Mouse (Mus musculus) layer of hippocampus, adult 9-10 months (tissue): ENCODE measurements around the gene Wdr95.
"Not testable (repeated sequence)": the region's sequence is repeated elsewhere in the genome, so short reads cannot be mapped to it uniquely, and the experiment has no call there.

Experiments
- DNase-seq: peaks from one replicate; pipeline ENCODE4 v3.0.0; 2022; ENCODE audit warnings: low spot score

The Wdr95 gene

DNA sequence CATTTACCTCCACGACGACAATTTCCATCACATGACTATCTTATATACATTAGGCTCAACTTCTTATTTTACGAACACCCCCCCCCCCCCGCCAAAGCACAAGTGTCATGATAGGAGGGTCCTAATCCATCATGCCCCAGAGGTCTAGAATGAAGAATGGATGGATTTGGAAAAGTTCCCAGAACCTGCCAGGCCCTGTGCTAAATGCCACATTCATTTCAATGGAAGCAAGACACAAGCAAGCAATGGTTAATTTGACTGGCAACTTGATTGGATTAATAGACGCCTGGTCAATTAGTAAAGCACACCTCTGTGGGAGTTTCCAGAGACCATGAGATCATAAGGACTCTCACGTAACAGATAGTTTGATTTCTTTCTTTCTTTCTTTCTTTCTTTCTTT is 11.4 kb upstream of the Wdr95 start:
- DNase-seq: no peak

DNA sequence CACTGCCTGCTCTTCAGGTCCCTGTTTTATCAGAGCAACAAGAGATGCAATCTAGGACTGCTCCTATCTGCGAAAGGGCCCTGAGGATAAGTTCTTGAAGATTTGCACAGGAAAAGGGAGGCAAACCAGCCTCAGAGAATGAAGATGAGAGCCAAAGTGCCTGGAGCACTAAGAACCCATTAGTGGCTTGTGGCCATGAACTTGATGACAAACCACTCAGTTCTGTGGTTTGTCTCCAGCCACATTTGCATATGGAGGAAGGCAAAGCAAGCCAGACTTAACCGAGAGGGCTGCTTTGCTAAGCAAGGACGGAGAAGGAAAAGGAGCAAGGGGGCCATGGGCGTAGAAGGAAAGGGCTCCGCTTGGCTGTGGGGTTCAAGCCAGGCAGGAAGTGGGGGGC is 7.7 kb upstream of the Wdr95 start:
- no peak for DNase-seq

DNA sequence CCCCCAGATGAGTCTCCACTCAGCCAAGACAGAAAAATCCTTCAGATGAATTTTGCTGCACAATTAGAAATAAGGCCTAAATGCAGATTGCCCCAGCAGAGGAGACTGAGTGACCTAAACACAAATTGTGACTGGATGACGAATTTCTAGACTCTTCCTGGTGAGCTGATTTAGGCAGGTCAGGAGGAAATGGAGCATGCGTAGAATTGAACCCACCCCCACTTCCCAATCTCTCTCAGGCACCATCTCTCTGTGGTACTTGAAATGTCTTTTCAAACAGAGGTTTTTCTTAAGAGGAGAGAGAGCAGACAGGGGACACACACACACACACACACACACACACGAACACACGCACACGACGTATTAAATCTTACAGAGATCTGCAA is 4.6 kb upstream of the Wdr95 start:
- no peak for DNase-seq

DNA sequence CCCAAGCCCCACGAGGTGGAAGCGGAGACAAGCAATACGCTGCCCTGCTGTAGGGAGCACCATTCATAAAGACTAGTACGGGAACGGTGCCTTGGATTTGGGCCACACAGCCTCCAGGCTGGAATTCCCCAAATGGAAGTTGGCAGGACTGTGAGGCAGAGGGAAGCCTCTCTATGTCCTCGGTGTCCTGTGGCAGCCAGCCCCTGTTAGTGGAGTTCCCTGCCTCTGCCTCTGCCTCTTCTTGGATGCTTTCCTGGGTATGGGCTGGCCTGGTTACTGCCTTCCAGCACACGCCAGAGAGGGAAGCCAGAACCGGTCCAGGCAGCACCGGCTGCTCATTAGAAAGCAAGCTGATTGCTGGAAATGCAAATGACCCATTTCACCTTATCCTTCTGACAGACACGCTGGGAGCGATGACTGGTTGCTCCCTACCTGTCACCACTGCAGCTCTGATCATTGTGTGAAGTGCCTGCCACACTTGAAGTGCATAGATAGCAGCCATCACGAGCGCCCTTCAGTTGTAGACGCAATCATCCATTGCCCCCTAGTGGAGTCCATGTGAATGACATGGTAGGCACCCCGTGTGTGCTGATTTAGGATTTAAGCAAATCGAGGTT is 4.1 kb upstream of the Wdr95 start:
- peak; percentile 96 for DNase-seq

DNA sequence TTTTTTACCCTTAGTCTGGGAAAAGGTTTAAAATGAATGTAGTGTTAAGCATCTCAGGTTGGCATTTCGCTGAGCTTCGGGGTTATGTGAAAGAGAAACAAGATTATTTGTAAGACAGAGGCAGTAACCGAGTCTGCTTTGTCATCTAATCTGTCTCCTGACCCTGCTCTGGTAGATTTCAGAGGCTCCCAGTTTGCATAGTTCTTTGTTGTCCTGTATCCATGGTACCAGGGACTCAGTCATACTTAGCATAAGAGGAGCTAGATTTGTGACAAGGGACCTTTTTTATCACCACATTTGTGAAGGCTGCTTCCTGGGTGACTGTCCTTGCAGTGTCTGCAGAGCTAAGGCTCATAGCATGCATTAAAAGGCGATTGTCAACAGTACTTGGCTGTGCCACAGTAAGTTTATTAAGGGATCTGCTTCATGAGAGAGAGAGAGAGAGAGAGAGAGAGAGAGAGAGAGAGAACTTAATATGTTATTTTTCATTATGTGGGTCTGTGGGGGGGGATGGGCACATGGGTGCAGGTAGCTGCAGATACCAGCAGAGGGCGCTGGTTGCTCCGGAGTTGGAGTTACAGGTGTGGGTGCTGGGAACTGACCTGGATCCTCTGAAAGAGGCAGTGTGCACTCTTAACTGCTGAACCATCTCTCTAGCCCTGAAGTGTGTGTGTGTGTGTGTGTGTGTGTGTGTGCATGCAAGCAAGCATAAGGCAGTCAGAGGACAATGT is 3.3 kb upstream of the Wdr95 start:
- no peak for DNase-seq

DNA sequence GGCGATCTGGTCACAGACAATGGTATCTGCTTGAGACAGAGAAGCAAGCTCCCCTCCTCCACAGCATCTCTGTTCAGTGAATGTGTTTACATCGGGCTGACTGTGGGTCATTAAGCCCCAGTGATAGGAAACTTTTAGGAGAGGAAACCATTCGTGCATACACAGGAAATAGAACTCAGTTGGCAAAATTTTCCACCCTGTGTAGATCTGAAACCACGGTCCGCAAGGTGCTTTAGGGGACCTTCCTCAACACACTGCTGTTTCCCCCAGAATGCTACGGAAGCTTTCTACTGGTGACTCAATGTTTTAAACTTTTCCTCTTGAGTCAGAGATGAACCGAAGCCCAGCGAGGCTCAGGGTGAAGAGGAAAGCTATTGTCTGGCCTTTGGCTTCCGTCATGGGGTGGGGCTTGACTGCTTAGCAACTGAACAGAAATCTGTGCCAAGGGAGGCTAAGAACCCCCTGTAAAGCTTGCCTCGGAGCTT is 2.0 kb upstream of the Wdr95 start:
- DNase-seq: no peak

DNA sequence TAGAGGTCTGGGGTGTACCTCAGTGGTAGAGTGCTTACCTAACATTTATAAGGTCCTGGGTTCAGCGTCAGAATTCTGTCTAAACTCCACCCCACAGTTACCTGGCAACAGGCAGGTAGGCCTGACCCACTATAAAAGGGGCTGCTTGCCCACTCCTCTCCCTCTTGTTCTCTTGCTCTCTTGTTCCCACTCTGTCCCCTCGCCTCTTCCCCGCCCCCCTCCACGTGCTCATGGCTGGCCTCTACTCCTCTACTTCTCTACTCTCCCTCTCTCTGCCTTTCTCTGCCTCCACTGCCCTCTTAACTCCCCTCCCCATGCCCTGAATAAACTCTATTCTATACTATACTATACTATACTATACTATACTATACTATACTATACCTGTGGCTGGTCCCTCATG is 1.2 kb upstream of the Wdr95 start:
- not testable (repeated sequence) for DNase-seq

DNA sequence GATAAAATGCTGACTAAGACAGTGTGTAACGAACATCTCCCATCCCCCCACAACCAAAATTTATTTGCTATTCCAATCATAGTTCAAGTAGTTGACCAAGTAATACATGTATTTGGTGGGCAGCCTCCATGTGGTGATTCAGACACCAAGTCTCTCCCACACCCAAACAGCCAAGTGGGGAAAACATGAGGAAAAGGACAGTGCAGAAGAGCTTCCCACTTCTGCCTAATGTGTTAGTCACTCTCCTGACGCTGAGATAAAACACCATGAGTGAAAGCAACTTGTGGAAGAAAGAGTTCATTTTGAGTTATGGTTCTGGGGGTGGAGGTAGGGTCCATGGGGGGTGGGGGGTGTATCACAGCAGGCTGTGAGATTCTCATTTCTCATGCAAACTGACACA is 5.4 kb downstream of the Wdr95 start:
- DNase-seq: no peak

DNA sequence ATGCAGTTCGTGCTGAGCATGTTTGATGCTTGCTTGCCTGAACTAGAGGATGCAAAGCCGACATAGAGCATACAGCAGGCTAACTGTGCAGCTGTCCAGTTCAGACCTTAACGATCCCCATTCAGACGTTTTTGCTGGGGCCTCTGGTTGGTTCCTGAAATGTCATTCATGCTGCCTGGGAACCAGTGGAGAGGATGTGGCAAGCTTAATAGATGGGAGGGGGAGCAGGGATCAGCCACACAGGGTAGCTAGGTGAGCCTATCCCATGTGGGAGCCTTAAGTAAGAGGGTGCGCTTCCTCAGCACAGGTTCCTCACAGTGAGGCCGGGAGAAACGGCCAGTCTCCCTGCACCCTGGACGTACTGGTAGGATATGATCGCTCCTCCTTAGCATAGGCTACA is 7.5 kb downstream of the Wdr95 start:
- no peak for DNase-seq

DNA sequence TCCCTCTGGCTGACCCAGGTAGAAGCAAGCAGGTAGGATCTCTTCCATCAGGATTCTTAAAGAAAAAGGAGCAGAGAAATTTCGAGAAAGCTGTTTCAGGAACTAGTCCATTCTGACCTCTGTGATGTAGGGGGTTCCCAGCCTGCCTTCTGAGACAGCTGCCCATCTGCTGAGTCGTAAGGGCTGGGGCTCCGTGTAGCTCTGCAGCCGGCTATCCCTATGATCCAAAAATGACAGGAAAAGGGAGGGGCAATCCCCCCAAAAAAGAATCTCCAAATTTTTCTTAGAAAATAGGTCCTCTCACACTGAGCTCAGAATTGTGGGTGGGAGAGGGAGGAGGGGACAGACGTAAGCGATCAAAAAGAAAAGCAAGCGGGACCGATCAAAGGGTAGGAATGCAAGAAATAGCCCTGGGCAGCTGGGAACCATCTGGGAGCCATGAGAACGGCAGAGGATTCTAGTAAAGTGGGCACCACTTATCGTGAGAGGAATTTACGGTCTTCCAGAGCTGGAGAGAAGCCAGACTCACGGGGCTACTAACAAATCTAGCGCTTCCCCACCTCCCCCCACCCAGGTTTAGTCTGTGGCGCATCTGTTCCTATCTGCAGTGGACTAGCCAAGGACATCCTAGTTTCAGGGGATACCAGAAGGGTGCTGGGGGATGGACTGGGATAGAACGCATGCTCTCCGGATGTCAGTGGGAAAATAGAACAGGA is 9.5 kb downstream of the Wdr95 start:
- no peak for DNase-seq

DNA sequence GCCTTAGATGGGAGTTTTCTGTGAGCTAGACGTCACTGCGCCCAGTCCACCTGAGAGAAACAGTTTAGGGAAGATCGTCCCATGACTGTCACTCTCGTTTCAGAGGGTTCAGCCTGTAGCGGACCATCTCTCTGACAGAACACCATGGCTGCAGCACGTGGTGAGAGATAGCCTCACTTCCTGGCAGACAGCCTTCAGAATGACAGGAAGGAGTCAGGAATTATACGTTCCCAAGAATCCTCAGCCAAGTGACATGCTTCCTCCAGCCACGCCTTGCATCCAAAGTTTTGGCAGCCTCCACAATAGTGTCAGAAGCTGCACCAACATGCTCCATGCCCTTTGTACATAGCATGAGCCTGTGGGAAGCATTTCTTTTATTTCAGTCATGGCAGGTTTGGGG is 10.1 kb downstream of the Wdr95 start:
- no peak for DNase-seq

DNA sequence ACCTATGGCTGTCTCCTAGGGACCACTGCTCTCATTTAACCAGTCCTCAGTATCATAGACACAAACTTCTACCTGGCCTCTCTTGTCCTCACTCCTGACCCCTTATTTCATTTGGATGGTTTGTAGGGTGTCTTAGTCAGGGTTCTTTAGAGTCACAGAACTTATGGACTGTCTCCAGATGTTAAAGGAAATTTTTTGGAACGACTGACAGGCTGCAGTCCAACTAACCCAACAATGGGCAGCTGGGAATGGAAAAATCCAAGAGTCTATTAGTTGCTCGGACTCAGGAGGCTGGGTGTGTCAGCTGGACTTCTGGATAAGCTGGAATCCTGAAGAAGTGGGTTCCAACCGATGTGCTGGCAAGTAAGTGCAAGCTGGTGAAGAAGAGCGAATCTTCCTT is 10.6 kb downstream of the Wdr95 start:
- no peak for DNase-seq

DNA sequence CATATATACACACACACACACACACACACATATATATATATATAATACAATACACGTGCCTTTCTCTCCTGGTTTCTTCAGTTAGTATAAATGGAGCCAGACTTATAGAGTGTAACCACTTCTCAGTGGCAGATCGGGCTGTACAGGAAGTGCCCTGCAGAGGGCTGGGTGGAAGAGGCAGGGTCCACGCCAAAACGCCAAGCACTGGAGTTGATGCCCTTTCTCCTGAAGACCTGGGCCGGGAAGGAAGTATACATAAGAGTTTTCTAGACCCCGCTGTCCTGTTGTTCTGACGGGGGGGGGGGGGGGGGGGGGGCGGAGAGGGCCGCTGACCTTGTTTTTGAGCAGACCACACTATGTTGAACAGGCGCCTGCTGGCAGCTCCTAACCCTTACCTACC is 22.7 kb downstream of the Wdr95 start:
- DNase-seq: no peak

DNA sequence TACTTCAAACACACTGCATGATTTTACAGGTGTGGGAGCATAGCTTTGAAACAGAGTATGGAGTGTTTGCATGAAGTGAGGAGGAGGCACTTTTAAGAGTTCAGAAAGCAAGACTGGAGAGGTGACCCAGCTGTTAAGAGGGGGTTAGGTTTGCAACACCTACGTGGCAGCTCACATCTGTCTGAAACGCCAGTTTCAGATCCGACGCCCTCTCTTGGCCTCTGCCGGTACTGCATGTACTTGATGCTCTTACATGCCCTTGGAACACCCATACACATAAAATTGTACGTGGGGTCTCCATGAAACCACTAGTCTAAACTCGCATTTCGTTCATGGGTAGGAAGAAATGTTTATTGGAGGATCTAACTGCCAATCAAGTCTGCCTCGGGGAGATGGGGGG is 24.3 kb downstream of the Wdr95 start:
- no peak for DNase-seq

DNA sequence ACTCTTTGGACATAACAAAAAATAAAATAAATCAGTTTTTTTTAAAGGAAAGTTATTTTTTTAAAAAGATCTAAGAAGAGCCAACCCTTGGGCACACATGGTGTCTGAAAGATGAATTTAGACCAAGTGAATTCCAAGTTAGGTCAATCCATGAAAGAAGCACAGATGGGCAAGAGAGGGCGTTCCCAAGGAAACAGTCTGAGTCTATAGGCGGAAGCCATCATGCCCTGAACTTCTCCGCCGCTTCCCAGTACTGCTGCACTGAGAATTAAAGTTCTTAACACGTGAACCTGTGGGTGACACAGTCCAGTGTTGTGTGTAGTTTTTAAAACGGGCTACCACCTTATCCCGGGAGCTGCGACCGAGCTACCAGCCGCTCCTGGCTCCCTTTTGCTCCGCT is 24.9 kb downstream of the Wdr95 start:
- no peak for DNase-seq

DNA sequence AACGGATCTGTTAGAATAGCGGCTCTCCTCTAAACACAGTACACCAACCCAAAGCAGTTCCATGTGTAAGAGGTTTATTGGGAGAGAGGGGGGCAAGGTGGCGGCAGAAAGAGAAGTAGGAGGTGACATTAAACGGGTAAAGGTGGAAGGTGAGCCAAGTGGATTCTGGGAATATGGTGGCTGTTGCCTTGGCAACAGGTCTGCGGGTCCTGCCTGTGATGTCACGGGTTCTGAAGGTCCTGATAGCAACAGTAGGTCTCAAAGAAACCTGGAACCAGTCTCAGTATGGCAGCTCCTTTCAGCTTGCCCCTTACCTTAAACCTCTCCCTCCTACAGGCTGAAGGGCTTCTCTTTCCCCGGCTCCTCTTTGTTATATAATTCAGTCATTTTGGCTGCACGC is 25.9 kb downstream of the Wdr95 start:
- DNase-seq: no peak

DNA sequence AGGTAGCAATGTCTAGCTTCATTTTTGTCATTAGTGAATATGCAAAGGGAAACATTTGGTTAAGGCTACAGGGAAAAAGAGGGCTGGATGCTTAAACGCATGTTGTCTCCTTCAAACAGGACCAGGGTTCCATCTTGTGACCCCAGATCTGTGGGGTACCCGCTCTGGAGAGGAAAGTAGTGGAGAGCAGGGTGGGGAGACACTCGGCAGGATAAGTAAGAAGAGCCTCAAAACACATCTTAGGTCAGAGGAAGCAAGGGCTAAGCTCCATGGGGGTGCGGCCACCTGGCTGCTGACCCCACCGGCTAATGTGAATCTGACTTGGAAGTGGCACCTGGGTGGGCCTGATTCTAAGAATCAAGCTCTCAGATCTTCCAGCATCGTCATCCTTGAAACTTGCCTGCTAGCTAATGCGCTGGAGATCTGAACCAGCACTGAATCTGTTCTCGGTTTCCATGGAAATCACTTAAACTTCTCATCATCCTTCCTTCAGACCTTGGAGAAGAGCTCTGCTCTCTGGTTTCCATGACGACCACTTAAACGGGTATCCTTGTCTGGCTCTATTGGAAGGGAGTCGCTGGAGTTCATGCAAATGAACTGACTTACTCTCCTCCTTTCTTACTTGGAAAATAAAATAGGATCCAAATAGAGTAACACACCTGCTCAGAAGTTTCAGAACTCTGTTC is 32.6 kb downstream of the Wdr95 start:
- no peak for DNase-seq

DNA sequence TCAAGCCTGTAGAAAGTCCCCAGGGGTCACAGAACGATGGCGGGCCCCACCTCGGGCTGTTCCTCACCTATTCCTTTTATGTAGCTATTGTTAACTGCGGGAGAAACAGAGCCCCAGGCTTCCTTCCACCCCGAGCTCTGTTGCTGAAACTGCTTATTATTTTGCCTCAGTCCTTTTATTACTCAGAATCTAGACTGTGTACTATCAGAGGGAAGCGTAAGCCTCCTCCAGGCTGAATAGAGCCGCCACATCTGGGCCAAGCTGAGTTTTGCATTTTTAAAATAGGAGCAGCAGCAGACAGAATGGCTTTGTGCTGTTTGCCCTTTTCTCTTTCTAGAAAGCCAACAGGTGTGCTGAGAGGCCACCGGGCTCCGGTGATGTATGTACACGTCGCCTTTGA is 37.5 kb downstream of the Wdr95 start:
- DNase-seq: no peak

DNA sequence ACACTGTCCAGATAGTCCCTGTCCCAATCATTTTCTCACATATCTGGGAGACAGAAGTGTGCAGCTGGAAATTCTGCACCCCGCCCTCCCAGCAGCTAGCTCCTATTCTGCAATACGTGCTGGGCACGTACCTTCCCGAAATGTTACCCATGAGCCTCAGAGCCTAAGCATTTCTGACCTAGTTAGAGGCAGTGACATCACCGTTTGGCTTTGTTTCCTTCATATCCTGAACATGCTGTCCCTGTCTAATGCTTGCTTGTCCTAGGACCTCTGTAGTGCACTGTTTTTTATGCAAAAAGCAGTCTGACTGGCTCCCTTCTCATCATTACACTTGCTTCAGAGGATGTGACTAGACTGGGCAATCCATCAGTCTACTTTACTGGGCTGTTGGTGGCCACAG is 38.5 kb downstream of the Wdr95 start:
- no peak for DNase-seq

DNA sequence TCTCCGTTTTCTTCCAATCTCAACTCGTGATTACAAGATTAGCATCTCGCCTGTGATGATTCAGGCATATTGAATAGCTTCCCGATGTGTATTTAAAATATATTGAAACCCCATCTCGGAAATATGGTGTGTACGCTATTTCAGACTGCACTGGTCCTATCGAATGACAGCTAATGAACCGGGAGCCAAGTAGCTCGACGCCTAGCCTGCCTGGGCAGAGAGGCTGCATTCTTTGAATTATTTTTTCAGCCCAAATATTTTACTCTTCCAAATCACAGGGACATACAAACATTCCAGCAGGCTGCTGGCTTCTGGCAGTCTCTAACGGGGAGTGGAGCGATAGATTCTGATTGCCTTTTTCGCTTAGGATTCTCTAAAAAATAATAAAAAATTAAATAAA is 40.5 kb downstream of the Wdr95 start:
- no peak for DNase-seq

DNA sequence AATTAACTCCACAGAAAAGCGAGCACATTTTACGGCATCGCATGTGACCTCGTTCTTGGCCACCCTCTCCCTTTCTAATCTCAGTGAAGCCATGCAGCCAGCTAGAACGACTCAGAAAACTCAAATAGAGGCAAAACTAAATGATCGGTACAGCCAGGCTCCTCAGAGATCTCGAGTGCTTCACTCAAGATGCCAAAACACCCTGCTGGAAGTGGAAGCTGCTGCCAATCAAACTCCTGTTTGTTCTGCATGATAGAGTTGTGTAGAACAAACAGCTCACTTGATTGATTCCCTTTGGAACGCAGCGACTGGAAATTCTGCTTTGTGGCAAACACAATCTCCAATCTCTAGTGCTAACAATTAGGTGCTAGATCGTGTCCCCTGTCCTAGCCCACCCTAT is 48.5 kb downstream of the Wdr95 start:
- no peak for DNase-seq

DNA sequence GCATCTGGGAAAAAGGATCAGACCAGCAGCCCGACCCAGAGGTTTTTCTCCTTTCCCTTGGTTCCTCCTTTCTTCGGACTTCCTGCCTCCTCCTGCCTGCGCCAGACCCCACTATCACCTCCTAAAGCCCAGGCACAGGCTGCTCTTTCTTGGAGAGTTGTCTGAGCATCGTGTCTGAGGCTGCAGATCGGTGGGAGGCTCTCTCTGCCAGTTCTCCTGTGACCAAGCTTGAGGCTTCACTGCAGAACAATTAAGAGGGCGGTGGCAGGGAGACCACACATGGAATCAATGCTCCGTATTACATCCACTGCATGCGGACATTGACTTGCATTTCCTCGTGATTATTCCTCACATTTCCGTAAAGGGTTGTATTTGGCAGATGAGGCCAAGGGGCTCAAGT is 49.0 kb downstream of the Wdr95 start:
- no peak for DNase-seq
